Mouse (Mus musculus) large intestine, adult 2 months (tissue): ENCODE results near the gene Ythdc1. TPM values are rescaled to one million over a fixed set of nuclear protein-coding genes. Genes with fewer than 3 reads are reported as not detected.

ENCODE experiments used
- DNase-seq: peaks from one replicate; pipeline ENCODE4 v3.0.0-alpha.2; 2012; ENCODE audit warnings: low read depth, low spot score
- WGBS: fragments of 180-500 bp; shearing (Covaris S2); methylation state at CpG from one replicate; pipeline ENCODE4 v1.1.7; 2018; 5-methylcytosine and 5-hydroxymethylcytosine counted together
- polyA plus RNA-seq: library from polyadenylated mRNA; depleted of rRNA; stranded (reverse); fragments of >200 nt; gene quantifications from 2 replicates; pipeline ENCODE4 v1.2.3, GENCODE M21; 2012; rRNA removed

The Ythdc1 gene
- polyA plus RNA-seq, 1 experiment = 10.9 TPM

DNA sequence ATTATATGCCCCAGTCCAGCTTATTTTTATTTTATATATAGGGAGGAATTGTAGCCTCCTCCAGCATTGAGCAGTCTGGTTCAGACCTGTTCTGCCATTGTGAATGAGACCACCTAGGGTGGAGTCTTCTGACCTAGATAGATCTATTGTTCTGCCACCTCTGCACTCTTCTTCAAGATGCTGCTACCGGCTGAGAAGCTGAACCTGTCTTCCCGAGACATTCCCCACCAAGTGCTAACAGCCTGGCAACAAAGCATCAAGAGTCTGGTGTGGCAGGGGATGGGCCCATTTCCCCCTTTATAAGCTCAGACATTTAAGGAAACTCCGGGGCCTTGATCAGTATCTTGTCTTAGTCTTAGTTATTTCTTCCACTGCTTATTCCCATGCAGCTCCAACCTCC, 54.3 kb downstream of the Ythdc1 start:
- 68% methylated on average over 3 of the region's 3 CpGs for WGBS

DNA sequence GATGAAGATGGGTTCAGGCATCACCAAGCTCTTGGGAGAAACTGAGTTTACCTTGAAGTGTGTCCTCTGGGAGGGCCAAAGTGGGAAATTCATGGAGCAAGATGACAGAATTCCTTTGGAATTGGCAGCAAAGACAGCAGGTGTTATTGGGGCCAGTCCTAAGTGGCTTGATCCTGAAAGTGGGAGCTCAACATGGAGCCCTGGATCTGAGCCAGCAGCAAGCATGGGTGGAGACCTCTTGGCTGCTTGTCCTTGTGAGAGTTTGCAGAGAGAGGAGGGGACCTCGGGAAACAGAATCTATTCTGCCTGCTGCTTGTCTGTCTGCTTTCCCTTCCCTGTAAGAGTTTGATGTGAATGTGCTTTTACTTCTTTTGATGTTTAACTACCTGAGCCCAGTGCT, 67.9 kb downstream of the Ythdc1 start:
- 5% methylated on average over 1 of the region's 1 CpGs for WGBS

More for the DNA sequence above, 54.3 kb downstream of the Ythdc1 start:
- DNase-seq = no peak

More for the DNA sequence above, 67.9 kb downstream of the Ythdc1 start:
- no peak for DNase-seq

Other genes starting within 250 kb of the Ythdc1 start
- not detected in 2 replicates for gene Tmprss11f, start 171.8 kb upstream of the Ythdc1 start, polyA plus RNA-seq
- not detected in 2 replicates for gene Tmprss11b, start 127.9 kb upstream of the Ythdc1 start, polyA plus RNA-seq
- gene Tmprss11e, start 58.4 kb upstream of the Ythdc1 start, polyA plus RNA-seq = not detected in 2 replicates
- gene Ugt2b34, start 102.7 kb downstream of the Ythdc1 start, polyA plus RNA-seq = 46.3 and 99.2 TPM in 2 replicates
- gene Ugt2b1, start 122.3 kb downstream of the Ythdc1 start, polyA plus RNA-seq = not detected in 2 replicates
- gene Ugt2b35, start 196.6 kb downstream of the Ythdc1 start, polyA plus RNA-seq = 2.9 and 4.3 TPM in 2 replicates